Mouse (Mus musculus): ENCODE results near the gene Art5.
"Not testable (repeated sequence)": the region's sequence is repeated elsewhere in the genome, so short reads cannot be mapped to it uniquely, and the experiment has no call there.

The Art5 gene

GRCm38 (mm10) chr7:102081784-102082183 lies 27.5 kb downstream of the Art5 start:
- DNase-seq (ENCODE audit: extremely low read depth, low read depth), result no peak

- DNase-seq (ENCODE audit: extremely low read depth, low read depth), result no peak
These were observed 29.0 kb downstream of the Art5 start for GRCm38 (mm10) chr7:102080311-102080710.

GRCm38 (mm10) chr7:102078517-102078916 lies 30.8 kb downstream of the Art5 start:
- DNase-seq (ENCODE audit: extremely low read depth, low read depth), result no peak

- no peak for DNase-seq (ENCODE audit: extremely low read depth, low read depth)
These were observed 32.5 kb downstream of the Art5 start for GRCm38 (mm10) chr7:102076714-102077296.

- DNase-seq (ENCODE audit: extremely low read depth, low read depth), result no peak
These were observed 42.9 kb downstream of the Art5 start for GRCm38 (mm10) chr7:102066363-102066762.

- peak; percentile 88 for DNase-seq (ENCODE audit: extremely low read depth, low read depth)
These were observed 44.0 kb downstream of the Art5 start, which contains the start of the genes Rnf121, Xndc1 and Xntrpc for GRCm38 (mm10) chr7:102065046-102065891. Rnf121 (minus strand) TSS chr7:102065469. Xndc1 (plus strand) TSS chr7:102065511. Xntrpc (plus strand) TSS chr7:102065713.

- DNase-seq (ENCODE audit: extremely low read depth, low read depth), result no peak
These were observed 44.6 kb downstream of the Art5 start for GRCm38 (mm10) chr7:102064655-102065045.

- DNase-seq (ENCODE audit: extremely low read depth, low read depth), result no peak
These were observed 45.4 kb downstream of the Art5 start for GRCm38 (mm10) chr7:102063891-102064290.

- DNase-seq (ENCODE audit: extremely low read depth, low read depth), result no peak
These were observed 47.1 kb downstream of the Art5 start for GRCm38 (mm10) chr7:102062203-102062602.

- DNase-seq (ENCODE audit: extremely low read depth, low read depth), result no peak
These were observed 47.9 kb downstream of the Art5 start for GRCm38 (mm10) chr7:102061353-102061752.

GRCm38 (mm10) chr7:102048524-102048923 lies 60.8 kb downstream of the Art5 start:
- not testable (repeated sequence) for DNase-seq (ENCODE audit: extremely low read depth, low read depth)

Data from MEL-GATA-1-ER (cell line).